Mouse (Mus musculus) erythroblast, adult 5-6 weeks (primary cell): Measurements from ENCODE around the gene Tcstv3. TPM values are rescaled to one million over a fixed set of nuclear protein-coding genes. Genes with fewer than 3 reads are reported as not detected.
"Not testable (repeated sequence)": the region's sequence is repeated elsewhere in the genome, so short reads cannot be mapped to it uniquely, and the experiment has no call there.

ENCODE experiments used
- ATAC-seq: replicated peaks from 2 replicates; pipeline ENCODE4 v1.8.0; 2016; ENCODE audit warnings: moderate number of reproducible peaks, mild to moderate bottlenecking, moderate TSS enrichment, inconsistent platforms; ENCODE audit not compliant: poor library complexity, low FRiP score, severe bottlenecking
- total RNA-seq, 2 experiments: library from RNA; stranded (forward) in 1 of 2; stranded (reverse) in 1 of 2; fragments of 150-400 nt in 1 of 2; fragments of 200-764, 138-1000 nt in 1 of 2; gene quantifications; 2 replicates each; pipeline versions ENCODE4 v1.2.3 to v1.2.4; 2015 to 2017; ENCODE audit warnings: low replicate concordance in 2 of 2

Gene Tcstv3
- total RNA-seq (2015; ENCODE audit: low replicate concordance) (not detected in 2 replicates), total RNA-seq (2017; ENCODE audit: low replicate concordance) (not detected in 2 replicates)

DNA sequence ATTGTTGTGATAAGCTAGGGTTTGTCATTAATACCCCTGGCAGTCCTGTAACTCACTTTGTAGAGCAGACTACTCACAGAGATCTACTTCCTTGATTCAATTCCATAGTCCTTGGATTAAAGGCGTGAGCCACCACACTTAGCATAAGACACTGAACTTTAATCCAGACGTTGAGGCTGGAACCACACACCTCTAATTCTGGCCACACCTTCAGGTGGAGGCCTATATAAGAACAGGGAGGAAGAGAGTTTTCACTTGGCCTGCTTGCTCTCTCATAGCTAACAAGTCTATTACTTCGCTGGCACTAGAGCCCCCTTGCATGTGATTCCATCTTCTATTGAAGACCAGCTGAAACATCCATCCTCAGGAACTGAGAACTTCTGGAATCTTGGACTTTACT lies at the start of gene Tcstv3:
Gene Tcstv3, plus strand, starts transcription at position 301 of the 400 bp plus-strand sequence.
- ATAC-seq, result not testable (repeated sequence)

DNA sequence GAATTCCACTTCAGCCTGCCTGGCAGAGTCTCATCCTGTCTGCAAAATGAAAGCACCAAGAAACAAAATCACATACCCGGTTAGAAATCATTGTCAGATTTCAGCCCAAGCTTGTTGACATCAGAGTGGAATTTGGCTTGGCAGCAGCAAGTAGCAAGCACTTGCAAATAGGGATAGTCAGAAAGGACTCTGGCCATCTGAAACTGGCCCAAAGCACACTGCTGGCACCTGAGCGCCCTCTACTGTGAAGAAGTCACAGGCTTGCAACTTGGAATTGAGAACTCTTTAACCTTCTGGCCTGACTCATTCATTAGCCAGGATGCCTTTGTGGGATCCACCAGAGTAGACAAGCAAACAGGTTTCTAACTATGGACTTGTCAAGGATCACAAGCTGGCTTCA lies 38.8 kb upstream of the Tcstv3 start:
- not testable (repeated sequence) for ATAC-seq

DNA sequence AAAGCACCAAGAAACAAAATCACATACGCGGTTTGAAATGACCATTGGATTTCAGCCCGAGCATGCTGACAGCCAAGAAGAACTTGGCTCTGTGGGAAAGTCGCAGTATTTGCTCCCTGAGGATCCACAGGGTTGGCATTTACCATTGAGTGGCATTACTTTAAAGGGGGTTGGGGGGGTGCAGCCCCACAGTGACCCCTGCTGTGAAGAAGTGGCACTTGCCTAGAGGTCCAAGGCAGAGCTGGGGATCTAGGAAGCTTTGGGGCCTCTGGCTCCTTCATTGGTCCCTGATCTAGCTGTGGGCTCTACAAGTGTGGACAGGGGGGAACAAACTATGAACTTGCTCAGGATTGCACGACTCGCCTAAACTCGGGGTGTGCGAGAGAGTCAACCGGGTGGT lies 37.9 kb upstream of the Tcstv3 start:
- ATAC-seq, result no peak

DNA sequence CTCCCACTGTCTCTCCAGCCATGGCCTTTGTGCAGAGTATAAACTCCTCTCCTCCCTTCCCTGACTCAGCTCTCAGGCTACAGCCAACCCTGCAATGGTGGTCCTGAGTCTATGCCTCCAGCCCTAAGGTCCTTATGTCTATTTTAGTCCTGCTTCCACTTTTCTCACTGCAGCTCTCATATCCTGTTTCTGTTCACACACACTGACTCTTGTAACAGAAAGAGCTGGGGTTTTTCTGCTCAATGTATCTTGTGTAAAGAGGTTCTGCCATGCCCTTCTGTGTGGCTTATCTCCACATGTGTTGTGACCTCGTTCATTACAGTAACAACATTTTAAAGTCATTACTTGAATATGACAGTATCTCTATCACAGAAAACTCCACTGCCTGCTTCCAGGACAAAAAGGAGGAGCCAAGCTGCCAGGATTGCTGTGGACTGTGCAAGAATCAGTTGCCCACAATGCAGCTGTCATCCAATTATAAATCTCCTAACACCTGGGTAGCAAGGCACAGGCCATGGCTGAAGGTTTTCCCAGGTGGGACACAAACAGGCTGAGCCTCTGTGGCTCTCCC lies 17.3 kb upstream of the Tcstv3 start:
- ATAC-seq, result no peak

DNA sequence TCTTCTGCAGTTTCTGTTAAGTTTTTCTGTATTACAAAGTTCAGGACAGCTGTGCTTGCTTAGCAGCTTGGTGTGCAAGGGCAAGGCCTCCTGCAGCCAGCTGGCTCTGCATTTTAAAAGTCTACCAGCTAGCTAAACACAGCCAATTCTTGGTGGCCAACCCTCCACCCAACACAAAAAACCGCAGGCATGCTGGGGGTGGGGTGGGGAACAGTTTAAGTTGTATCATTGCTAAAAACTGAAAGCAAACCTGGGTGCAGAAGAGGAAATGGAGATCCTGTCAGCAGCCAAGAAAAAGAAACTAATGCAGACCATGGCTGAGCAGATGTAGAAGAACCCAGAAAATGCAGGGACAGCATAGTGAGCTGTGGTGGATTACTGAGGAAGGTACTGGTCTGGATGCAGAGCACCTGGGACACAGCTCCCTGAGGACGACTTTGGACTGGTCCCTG lies 16.7 kb upstream of the Tcstv3 start, which contains the start of gene BC147527:
Gene BC147527, plus strand, starts transcription at position 402 of the 452 bp plus-strand sequence.
- no peak for ATAC-seq

DNA sequence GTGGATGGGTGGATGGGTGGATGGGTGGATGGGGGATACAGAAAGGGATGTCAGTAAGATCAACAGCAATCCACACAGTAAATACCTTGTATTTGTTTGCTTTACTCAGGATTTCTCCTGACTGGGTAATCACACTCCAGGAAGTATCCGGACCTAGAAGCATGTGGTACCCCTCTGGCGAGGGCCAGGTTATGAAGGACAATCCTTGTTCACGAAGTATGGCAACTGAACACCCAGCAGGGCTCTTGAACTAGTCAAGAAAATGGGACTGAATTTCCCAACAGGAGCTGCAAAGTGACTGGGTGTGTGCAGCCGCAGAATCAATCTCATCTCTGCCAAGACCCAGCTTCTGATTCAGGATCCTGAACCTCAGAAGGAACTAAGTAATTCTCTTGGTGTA lies 15.8 kb upstream of the Tcstv3 start:
- ATAC-seq, result no peak

DNA sequence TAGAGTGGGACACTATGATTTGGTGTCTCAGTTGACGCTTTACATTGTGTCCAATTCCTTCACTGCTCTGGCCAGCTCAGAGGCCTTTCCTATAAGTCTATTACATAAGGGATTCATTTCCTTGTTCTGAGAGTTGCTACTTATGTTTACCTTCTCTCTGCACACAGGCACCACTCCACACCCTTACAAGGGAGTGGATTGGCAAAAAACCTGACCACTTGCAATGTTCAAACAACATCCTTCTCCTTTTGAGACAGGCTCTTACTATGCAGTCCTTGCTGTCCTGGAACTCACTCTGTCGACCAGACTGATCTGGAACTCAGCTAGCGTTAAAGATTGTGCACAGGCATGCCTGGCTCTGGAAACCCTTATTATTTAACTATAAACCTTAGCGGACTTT lies 5.9 kb upstream of the Tcstv3 start:
- no peak for ATAC-seq

DNA sequence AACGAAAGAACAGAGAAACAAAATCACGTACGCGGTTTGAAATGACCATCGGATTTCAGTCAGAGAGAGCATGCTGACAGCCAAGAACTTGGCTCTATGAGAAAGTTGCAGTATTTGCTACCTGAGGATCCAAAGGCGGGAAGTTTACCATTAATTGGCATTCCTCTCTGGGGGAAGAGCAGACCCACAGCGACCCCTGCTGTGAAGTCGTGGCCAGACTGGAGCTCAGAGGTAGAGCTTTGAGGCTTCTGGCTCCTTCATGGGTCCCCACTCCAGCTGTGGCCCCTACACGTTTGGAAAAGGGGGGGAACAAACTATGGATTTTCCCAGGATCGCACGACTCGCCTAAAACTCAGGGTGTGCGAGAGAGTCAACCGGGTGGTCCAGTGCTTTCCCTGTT lies 3.1 kb upstream of the Tcstv3 start:
- no peak for ATAC-seq

DNA sequence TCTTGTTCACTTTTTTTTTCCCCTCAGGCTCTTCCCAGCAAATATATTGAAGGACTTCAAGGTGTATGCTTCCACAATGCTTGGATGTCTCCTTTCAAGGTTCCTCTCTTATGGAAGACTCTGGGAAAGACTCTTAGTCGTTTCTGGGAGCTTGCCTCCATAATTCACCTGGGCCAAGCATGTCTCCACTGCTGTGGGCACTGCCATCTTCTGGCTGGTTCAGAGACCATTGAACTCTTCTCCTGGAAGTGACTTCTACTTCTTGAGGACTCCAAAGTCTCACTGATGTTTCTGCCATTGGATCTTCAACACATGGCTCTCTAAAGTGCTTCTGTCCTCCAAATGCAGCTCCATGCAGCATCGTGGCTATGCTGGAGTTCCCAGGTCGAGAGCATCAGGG lies 3.5 kb downstream of the Tcstv3 start:
- ATAC-seq, result no peak

DNA sequence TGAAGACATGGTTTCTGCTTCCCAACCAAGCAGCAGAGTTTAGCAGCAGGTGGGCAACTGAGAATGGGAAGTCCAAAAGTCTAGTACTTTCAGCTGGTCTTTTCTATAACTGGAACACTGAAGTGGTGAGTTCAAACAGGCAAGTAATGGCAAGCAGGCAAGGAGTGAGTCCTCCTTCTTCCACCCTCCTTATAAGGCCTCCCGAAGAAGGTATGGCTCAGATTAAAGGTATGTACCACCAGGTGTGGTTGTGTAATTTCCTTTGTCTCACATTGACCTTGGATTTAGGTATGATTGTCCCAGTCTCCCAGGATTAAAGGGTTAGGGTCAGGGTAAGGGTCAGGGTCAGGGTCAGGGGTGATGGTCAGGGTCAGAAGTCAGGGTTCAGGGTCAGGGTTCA lies 4.0 kb downstream of the Tcstv3 start:
- ATAC-seq, result no peak; the same call in 1 of the 2 replicates

Other genes starting within 250 kb of the Tcstv3 start
- not detected in 2 replicates for gene Gm20767, start 176.6 kb upstream of the Tcstv3 start, total RNA-seq (2015; ENCODE audit: low replicate concordance)
- gene Gm20767, start 176.6 kb upstream of the Tcstv3 start, total RNA-seq (2017; ENCODE audit: low replicate concordance), result not detected in 2 replicates
- gene Gm21818, start 144.4 kb upstream of the Tcstv3 start, total RNA-seq (2015; ENCODE audit: low replicate concordance), result not detected in 2 replicates
- gene Gm21818, start 144.4 kb upstream of the Tcstv3 start, total RNA-seq (2017; ENCODE audit: low replicate concordance), result not detected in 2 replicates
- 3.8 TPM in 1 of 2 replicates, not detected in the other for gene Gm21762, start 100.9 kb upstream of the Tcstv3 start, total RNA-seq (2015; ENCODE audit: low replicate concordance)
- not detected in 2 replicates for gene Gm21762, start 100.9 kb upstream of the Tcstv3 start, total RNA-seq (2017; ENCODE audit: low replicate concordance)
- not detected in 2 replicates for gene Gm21731, start 77.8 kb upstream of the Tcstv3 start, total RNA-seq (2015; ENCODE audit: low replicate concordance)
- not detected in 2 replicates for gene Gm21731, start 77.8 kb upstream of the Tcstv3 start, total RNA-seq (2017; ENCODE audit: low replicate concordance)
- gene AF067061, start 53.8 kb upstream of the Tcstv3 start, total RNA-seq (2015; ENCODE audit: low replicate concordance), result not detected in 2 replicates
- gene AF067061, start 53.8 kb upstream of the Tcstv3 start, total RNA-seq (2017; ENCODE audit: low replicate concordance), result not detected in 2 replicates
- 1.0 and 1.2 TPM in 2 replicates for gene BC147527, start 16.5 kb upstream of the Tcstv3 start, total RNA-seq (2015; ENCODE audit: low replicate concordance)
- gene BC147527, start 16.5 kb upstream of the Tcstv3 start, total RNA-seq (2017; ENCODE audit: low replicate concordance), result 0.84 and 2.0 TPM in 2 replicates